Mouse (Mus musculus): ENCODE results near the gene Tmem8b. TPM values are rescaled to one million over a fixed set of nuclear protein-coding genes. Genes with fewer than 3 reads are reported as not detected.

The Tmem8b gene
- polyA plus RNA-seq, 1 experiment from 2014 or later, result 15.5 TPM

GRCm38 (mm10) chr4:43726228-43726993 lies 57.6 kb downstream of the Tmem8b start:
- ATAC-seq, result no peak
- WGBS, result 83% methylated on average over 12 of the region's 12 CpGs

GRCm38 (mm10) chr4:43726995-43727394 lies 58.2 kb downstream of the Tmem8b start, which contains the start of gene Hrct1:
Gene Hrct1, plus strand, starts transcription at chr4:43727188.
- H3K9ac ChIP-seq (replicated peaks; ENCODE audit: low read depth, low read length), result no peak within 1 kb of the TSS
- 0 out of 2 replicates have a peak within 1 kb of the TSS, but pooled peaks have one; percentile 10 for H3K27ac ChIP-seq (ENCODE audit: low read length)
- ATAC-seq, result no peak
- no peak within 1 kb of the TSS for H3K4me3 ChIP-seq (replicated peaks; ENCODE audit: low read length)
- H3K36me3 ChIP-seq (ENCODE audit: control insufficient read depth, insufficient read depth), result no peaks in the 10 kb centered on the region
- WGBS, result 54% methylated on average over 3 of the region's 3 CpGs
- peaks cover 2% of the 10 kb centered on the region; the same call in 1 of the 2 replicates for H3K4me1 ChIP-seq (replicated peaks; ENCODE audit: control insufficient read depth, insufficient read depth, low read length)
- no peaks in the 10 kb centered on the region for H3K27me3 ChIP-seq (replicated peaks; ENCODE audit: control insufficient read depth, insufficient read depth, low read length)
- H3K4me2 ChIP-seq (ENCODE audit: low read length), result no peak within 1 kb of the TSS
- no peaks in the 10 kb centered on the region for H3K9me3 ChIP-seq (ENCODE audit: control insufficient read depth, low read length)

More at GRCm38 (mm10) chr4:43726228-43726993, 57.6 kb downstream of the Tmem8b start:
- H3K4me2 ChIP-seq (ENCODE audit: low read length), result no peak overlapping the region
- H3K36me3 ChIP-seq (ENCODE audit: control insufficient read depth, insufficient read depth), result no peaks in the 10 kb centered on the region
- no peak overlapping the region for H3K27ac ChIP-seq (ENCODE audit: low read length)
- H3K4me1 ChIP-seq (replicated peaks; ENCODE audit: control insufficient read depth, insufficient read depth, low read length), result peaks cover 2% of the 10 kb centered on the region; the same call in 1 of the 2 replicates
- no peaks in the 10 kb centered on the region for H3K27me3 ChIP-seq (replicated peaks; ENCODE audit: control insufficient read depth, insufficient read depth, low read length)
- H3K9ac ChIP-seq (replicated peaks; ENCODE audit: low read depth, low read length), result no peak overlapping the region
- no peak overlapping the region for H3K4me3 ChIP-seq (replicated peaks; ENCODE audit: low read length)
- H3K9me3 ChIP-seq (ENCODE audit: control insufficient read depth, low read length), result no peaks in the 10 kb centered on the region

DNA sequence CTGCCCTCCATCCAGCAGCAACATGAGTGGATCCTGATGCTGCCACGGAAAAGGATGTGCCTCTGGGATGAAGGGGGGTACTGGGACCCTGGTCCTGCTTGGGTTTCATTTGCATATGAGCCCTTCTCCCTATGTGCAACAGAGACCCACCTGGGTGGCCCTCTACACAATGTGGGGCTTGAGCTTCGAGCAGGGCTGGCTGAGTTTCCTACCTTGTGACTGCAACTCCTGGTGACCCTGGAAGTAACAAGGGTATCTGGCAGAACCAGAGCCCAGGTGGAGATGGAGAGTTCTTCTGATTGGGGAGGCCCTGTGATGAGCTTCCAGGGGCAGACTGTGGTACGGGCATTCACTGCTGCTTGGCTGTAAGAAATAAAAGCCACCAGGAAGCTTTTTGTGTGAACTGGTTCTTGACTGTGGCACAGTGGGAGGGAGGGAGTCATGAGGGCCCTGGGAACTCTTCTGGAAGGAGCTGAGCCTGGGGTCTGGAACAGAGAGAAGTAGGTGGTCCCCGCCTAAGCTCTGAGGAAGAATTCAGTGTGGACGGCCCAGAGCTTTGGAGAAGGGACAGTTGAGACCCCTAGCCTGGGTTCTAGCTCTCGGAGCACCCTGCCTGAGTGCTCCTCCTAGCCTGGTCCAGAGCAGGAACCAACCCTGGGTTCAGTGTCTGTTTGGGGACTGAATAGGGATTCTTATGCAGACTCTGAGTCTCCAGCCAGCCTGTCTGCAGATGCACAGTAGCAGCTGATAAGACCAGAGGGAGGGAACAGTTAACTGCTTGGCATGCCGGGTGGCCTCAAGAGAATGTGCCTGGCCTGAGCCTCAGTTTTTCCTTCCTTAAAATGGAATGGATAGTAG lies 59.2 kb downstream of the Tmem8b start:
- no peak for ATAC-seq
- Histone ChIP-seq H3K27ac (ENCODE audit: low read length) (0 out of 2 replicates have a peak overlapping the region, but pooled peaks have one; percentile 10), H3K27me3 (replicated peaks; ENCODE audit: control insufficient read depth, insufficient read depth, low read length) (no peaks in the 10 kb centered on the region), H3K36me3 (ENCODE audit: control insufficient read depth, insufficient read depth) (no peaks in the 10 kb centered on the region), H3K4me2 (ENCODE audit: low read length) (no peak overlapping the region), H3K9ac (replicated peaks; ENCODE audit: low read depth, low read length) (no peak overlapping the region), H3K4me1 (replicated peaks; ENCODE audit: control insufficient read depth, insufficient read depth, low read length) (no peaks in the 10 kb centered on the region), H3K9me3 (ENCODE audit: control insufficient read depth, low read length) (no peaks in the 10 kb centered on the region), H3K4me3 (replicated peaks; ENCODE audit: low read length) (no peak overlapping the region)
- WGBS, result 67% methylated on average over 7 of the region's 7 CpGs

DNA sequence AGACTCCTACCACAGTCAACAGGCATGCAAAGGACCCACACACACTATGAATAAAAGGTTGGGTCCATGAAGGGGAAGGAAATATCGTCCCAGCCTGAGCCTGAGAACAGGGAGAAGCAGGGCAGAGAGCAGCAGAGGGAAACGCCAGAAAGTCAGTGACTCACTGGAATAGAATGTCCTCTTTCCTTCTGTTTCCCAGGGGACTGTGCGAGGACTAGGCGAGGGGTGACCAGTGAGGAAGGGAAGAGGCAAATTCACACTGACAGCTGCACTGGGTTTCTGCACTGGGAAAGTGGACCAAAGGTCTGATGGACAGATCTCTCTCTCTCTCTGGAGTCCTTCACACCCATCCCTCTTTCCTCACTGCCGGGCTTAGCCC lies 59.8 kb downstream of the Tmem8b start:
- Histone ChIP-seq H3K27ac (ENCODE audit: low read length) (no peak overlapping the region), H3K4me3 (replicated peaks; ENCODE audit: low read length) (no peak overlapping the region), H3K4me2 (ENCODE audit: low read length) (no peak overlapping the region), H3K4me1 (replicated peaks; ENCODE audit: control insufficient read depth, insufficient read depth, low read length) (no peaks in the 10 kb centered on the region), H3K27me3 (replicated peaks; ENCODE audit: control insufficient read depth, insufficient read depth, low read length) (no peaks in the 10 kb centered on the region), H3K36me3 (ENCODE audit: control insufficient read depth, insufficient read depth) (no peaks in the 10 kb centered on the region), H3K9me3 (ENCODE audit: control insufficient read depth, low read length) (no peaks in the 10 kb centered on the region), H3K9ac (replicated peaks; ENCODE audit: low read depth, low read length) (no peak overlapping the region)
- WGBS, result 70% methylated on average over 5 of the region's 5 CpGs
- ATAC-seq, result no peak

GRCm38 (mm10) chr4:43729126-43729525 lies 60.4 kb downstream of the Tmem8b start:
- no peak overlapping the region for H3K4me3 ChIP-seq (replicated peaks; ENCODE audit: low read length)
- 87% methylated on average over 3 of the region's 3 CpGs for WGBS
- H3K27ac ChIP-seq (ENCODE audit: low read length), result no peak overlapping the region
- H3K9ac ChIP-seq (replicated peaks; ENCODE audit: low read depth, low read length), result no peak overlapping the region
- H3K4me2 ChIP-seq (ENCODE audit: low read length), result no peak overlapping the region
- H3K4me1 ChIP-seq (replicated peaks; ENCODE audit: control insufficient read depth, insufficient read depth, low read length), result no peaks in the 10 kb centered on the region
- no peaks in the 10 kb centered on the region for H3K27me3 ChIP-seq (replicated peaks; ENCODE audit: control insufficient read depth, insufficient read depth, low read length)
- H3K9me3 ChIP-seq (ENCODE audit: control insufficient read depth, low read length), result no peaks in the 10 kb centered on the region
- H3K36me3 ChIP-seq (ENCODE audit: control insufficient read depth, insufficient read depth), result no peaks in the 10 kb centered on the region
- no peak for ATAC-seq

GRCm38 (mm10) chr4:43729794-43730550 lies 61.2 kb downstream of the Tmem8b start, which contains the start of gene Spaar:
Gene Spaar, plus strand, starts transcription at chr4:43730034.
- no peak within 1 kb of the TSS for H3K27ac ChIP-seq (ENCODE audit: low read length)
- no peak within 1 kb of the TSS for H3K4me2 ChIP-seq (ENCODE audit: low read length)
- no peaks in the 10 kb centered on the region for H3K4me1 ChIP-seq (replicated peaks; ENCODE audit: control insufficient read depth, insufficient read depth, low read length)
- no peaks in the 10 kb centered on the region for H3K36me3 ChIP-seq (ENCODE audit: control insufficient read depth, insufficient read depth)
- H3K9me3 ChIP-seq (ENCODE audit: control insufficient read depth, low read length), result no peaks in the 10 kb centered on the region
- H3K9ac ChIP-seq (replicated peaks; ENCODE audit: low read depth, low read length), result no peak within 1 kb of the TSS
- ATAC-seq, result no peak
- WGBS, result 79% methylated on average over 14 of the region's 14 CpGs
- no peak within 1 kb of the TSS for H3K4me3 ChIP-seq (replicated peaks; ENCODE audit: low read length)
- no peaks in the 10 kb centered on the region for H3K27me3 ChIP-seq (replicated peaks; ENCODE audit: control insufficient read depth, insufficient read depth, low read length)

- Histone ChIP-seq H3K9ac (replicated peaks; ENCODE audit: low read depth, low read length) (no peak overlapping the region), H3K36me3 (ENCODE audit: control insufficient read depth, insufficient read depth) (no peaks in the 10 kb centered on the region), H3K27me3 (replicated peaks; ENCODE audit: control insufficient read depth, insufficient read depth, low read length) (no peaks in the 10 kb centered on the region), H3K27ac (ENCODE audit: low read length) (no peak overlapping the region), H3K4me1 (replicated peaks; ENCODE audit: control insufficient read depth, insufficient read depth, low read length) (no peaks in the 10 kb centered on the region), H3K4me3 (replicated peaks; ENCODE audit: low read length) (no peak overlapping the region), H3K4me2 (ENCODE audit: low read length) (no peak overlapping the region), H3K9me3 (ENCODE audit: control insufficient read depth, low read length) (no peaks in the 10 kb centered on the region)
- WGBS, result 78% methylated on average over 21 of the region's 21 CpGs
- ATAC-seq, result no peak
These were observed 62.1 kb downstream of the Tmem8b start for GRCm38 (mm10) chr4:43730750-43731297.

DNA sequence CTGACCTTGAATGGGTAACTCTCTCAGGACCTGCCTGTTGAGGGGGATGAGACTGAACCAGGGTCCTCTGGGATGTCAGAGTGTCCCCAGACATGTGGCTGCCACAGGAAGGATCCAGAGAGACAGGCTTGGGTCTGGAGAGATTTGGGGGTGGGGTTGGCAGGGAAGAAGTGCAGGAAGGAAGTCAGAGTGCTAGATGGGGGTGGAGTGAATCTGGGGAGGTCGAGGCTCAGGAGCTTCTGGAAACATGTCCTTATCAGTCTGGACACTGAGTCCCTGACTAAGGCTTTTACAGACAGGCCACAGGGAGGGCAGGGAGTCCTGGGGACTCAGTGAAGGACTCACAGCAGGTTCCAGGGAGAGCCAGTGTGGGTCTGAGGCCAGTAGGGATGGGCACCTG lies 63.4 kb downstream of the Tmem8b start:
- WGBS, result 7% methylated on average over 1 of the region's 1 CpGs
- no peak for ATAC-seq
- no peaks in the 10 kb centered on the region for H3K36me3 ChIP-seq (ENCODE audit: control insufficient read depth, insufficient read depth)
- no peaks in the 10 kb centered on the region for H3K9me3 ChIP-seq (ENCODE audit: control insufficient read depth, low read length)
- H3K4me2 ChIP-seq (ENCODE audit: low read length), result no peak overlapping the region
- H3K27me3 ChIP-seq (replicated peaks; ENCODE audit: control insufficient read depth, insufficient read depth, low read length), result no peaks in the 10 kb centered on the region
- no peak overlapping the region for H3K9ac ChIP-seq (replicated peaks; ENCODE audit: low read depth, low read length)
- no peak overlapping the region for H3K4me3 ChIP-seq (replicated peaks; ENCODE audit: low read length)
- H3K4me1 ChIP-seq (replicated peaks; ENCODE audit: control insufficient read depth, insufficient read depth, low read length), result no peaks in the 10 kb centered on the region
- no peak overlapping the region for H3K27ac ChIP-seq (ENCODE audit: low read length)

Measured in forebrain, embryonic 16.5 days (tissue).